Mouse (Mus musculus) cerebellum, postnatal 4 days (tissue): ENCODE data around the gene Emc4.

Experiments
- DNase-seq, 2 experiments: peaks; one replicate each; pipeline ENCODE4 v3.0.0; 2022; ENCODE audit warnings: low spot score in 2 of 2, mixed read lengths in 1 of 2

The Emc4 gene

GRCm38 (mm10) chr2:112337211-112337610, 30.6 kb downstream of the Emc4 start:
- no peak for DNase-seq

DNA sequence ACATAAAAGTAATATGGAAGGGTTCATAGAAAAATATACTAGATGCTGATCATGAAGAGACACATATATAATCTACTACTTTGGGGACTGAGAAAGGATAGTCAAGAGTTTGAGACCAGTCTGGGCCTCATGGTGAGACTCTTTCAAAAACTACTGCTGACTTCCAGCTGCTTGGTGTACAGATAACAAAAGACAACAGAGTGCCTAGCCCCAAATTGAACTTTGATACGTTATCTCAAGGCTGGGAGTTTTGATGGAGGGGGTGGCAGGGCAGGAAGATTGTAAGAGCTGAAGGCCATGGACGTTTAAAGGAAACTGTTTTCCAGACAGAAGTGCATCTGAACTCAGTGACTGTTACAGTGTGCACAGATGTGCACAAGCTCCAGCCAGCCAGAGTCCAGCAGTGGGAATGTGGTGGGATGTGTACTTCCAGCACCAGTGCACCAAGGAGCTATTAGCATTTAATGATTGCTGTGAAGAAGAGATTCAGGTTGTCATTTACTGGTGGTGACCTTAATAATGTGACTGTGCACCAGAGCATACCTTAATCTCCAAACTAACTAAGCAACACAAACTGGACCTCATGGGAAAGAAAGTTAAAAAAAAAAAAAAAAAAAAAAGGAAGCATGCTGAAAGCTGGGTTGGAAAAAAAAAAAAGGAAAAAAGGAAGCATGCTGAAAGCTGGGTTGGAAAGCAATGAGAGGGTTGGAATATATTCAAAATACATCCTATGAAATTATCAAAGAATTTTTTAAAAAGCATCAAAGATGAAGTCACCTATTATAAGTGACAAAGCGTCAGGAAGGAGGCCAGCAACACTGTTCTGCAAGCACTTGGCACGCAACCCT, 35.6 kb downstream of the Emc4 start:
- no peak for DNase-seq

DNA sequence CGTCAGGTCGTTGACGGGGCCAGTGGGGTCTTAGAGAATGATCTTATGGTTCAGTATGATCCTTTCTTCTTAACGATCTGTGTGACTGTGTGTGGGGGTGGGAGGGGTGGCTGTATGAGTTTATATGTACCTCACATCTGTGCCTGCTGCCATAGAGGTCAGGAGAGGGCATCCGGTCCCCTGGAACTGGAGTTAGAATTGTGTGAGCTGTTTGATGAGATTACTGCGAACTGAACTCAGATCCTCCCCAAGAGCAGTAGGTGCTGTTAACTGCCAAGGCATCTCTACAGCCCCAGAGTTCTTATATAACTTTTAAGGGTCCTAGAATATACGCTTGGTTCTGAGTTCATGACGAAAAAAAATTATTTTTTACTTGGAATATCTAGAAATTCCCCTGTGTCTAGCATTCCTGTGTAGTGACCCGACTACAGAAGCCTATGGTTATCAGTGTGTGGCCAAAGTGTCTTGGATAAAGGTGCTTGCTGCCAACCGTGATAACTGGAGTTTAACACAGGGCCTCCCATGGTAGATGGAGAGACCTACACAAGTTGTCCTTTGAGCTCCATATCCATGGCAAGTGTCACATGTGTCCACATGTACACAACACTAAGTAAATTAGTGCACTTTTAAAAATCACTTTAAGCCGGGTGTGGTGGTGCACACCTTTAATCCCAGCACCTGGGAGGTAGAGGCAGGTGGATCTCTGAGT, 39.6 kb downstream of the Emc4 start:
- DNase-seq = no peak

GRCm38 (mm10) chr2:112318905-112319304, 48.9 kb downstream of the Emc4 start:
- DNase-seq = no peak

DNA sequence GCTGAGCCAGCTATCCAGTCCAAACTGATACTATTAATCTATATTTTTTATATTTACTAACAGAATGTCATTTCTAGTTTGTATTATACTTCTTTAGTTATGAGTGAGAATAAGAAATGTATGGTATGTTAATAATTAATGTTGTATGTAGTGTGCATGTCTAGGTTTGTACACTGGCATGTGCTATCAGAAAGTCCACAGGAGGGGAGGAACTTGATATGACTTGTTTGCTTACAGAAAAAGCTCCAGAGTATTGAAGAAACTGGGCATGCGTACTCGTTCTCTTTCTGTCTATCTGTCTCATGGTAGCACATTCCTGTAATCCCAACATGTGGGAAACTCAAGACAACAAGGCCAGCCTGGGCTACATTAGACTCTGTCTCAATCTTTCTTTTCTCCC, 49.6 kb downstream of the Emc4 start:
- DNase-seq = no peak

DNA sequence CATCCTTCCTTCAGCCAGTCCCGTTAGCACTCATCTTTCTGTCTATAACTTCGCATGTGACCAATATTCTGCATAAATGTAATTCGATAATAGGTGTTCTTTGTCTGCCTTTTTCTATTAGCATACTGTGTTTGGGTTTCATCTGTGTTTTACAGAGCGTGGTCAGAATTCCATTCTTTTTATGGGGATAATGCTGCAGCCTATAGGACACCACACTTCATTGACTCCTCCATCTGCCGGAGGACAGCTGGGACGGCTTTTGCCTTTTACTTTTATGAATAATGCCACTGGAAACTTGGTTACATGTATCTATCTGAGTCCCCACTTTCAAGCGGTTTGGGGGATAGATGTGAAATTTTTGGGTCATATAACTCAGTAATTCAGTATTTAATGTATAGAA, 52.2 kb downstream of the Emc4 start:
- no peak for DNase-seq
